Mouse (Mus musculus) intestine, postnatal 0 days (tissue): ENCODE measurements around the gene Pde10a. TPM values are rescaled to one million over a fixed set of nuclear protein-coding genes. Genes with fewer than 3 reads are reported as not detected.

Experiments used
- ATAC-seq: fragments of 200-750 bp; cut with Nextera tagmentation; 2 replicates; pipeline ENCODE4 v1.8.0; 2017; ENCODE audit warnings: mild to moderate bottlenecking, moderate TSS enrichment, moderate library complexity
- H3K27ac ChIP-seq: fragments of 300-500 bp; sonication (generic); 2 replicates; pipeline ENCODE4 v1.5.1; 2014; ENCODE audit warnings: mild to moderate bottlenecking, low read depth, low read length, moderate library complexity
- H3K27me3 ChIP-seq: fragments of 300-500 bp; sonication (generic); replicated peaks from 2 replicates; pipeline ENCODE4 v1.6.1; 2014; ENCODE audit warnings: low read length, mixed read lengths; ENCODE audit not compliant: control insufficient read depth, insufficient read depth
- H3K36me3 ChIP-seq: fragments of 300-500 bp; sonication (generic); 2 replicates; pipeline ENCODE4 v1.6.1; 2014; ENCODE audit warnings: mild to moderate bottlenecking, moderate library complexity; ENCODE audit not compliant: control insufficient read depth, insufficient read depth
- H3K4me1 ChIP-seq: fragments of 300-500 bp; sonication (generic); replicated peaks from 2 replicates; pipeline ENCODE4 v1.6.1; 2014; ENCODE audit warnings: antibody characterized with exemption, low read length, mixed read lengths; ENCODE audit not compliant: control insufficient read depth, insufficient read depth
- H3K4me2 ChIP-seq: fragments of 300-500 bp; sonication (generic); replicated peaks from 2 replicates; pipeline ENCODE4 v1.6.1; 2014; ENCODE audit warnings: low read depth, mild to moderate bottlenecking, moderate library complexity
- H3K4me3 ChIP-seq: fragments of 300-500 bp; sonication (generic); 2 replicates; pipeline ENCODE4 v1.5.1; 2014; ENCODE audit warnings: low read depth, low read length
- H3K9ac ChIP-seq: fragments of 300-500 bp; sonication (generic); 2 replicates; pipeline ENCODE4 v1.6.1; 2014; ENCODE audit warnings: mild to moderate bottlenecking, low read depth, low read length
- H3K9me3 ChIP-seq: fragments of 300-500 bp; sonication (generic); 2 replicates; pipeline ENCODE4 v1.6.1; 2016; ENCODE audit warnings: mixed run types; ENCODE audit not compliant: control insufficient read depth
- CTCF ChIP-seq: sonication (generic); IDR thresholded peaks from 2 replicates; pipeline ENCODE4 v1.5.1; 2016; ENCODE audit warnings: low read depth, mild to moderate bottlenecking, control low read depth, antibody characterized with exemption, moderate library complexity
- WGBS: fragments of 180-500 bp; shearing (Covaris S2); extraction: QIAGEN DNeasy Blood & Tissue Kit; methylation state at CpG from one replicate; pipeline ENCODE4 v1.1.7; 2014; 5-methylcytosine and 5-hydroxymethylcytosine counted together
- polyA plus RNA-seq: library from polyadenylated mRNA; unstranded; fragments of >200 nt; fragmentation: Nextera tagmentation; extraction: Ambion mirVana; gene quantifications from 2 replicates; pipeline ENCODE4 v1.2.1, GENCODE M21; 2015

Pde10a gene
- polyA plus RNA-seq, 1 experiment from 2014 or later = 0.47 TPM

- Histone ChIP-seq H3K4me2 (peak within 1 kb of the TSS; percentile 66), H3K27ac (no peak within 1 kb of the TSS), H3K4me3 (peak within 1 kb of the TSS; percentile 40), H3K36me3 (no peaks in the 10 kb centered on the region), H3K4me1 (0 out of 2 replicates have a peak, but pooled peaks cover 2% of the 10 kb centered on the region), H3K27me3 (no peaks in the 10 kb centered on the region), H3K9ac (no peak within 1 kb of the TSS), H3K9me3 (no peaks in the 10 kb centered on the region)
- peak; percentile 63 for ATAC-seq
- TF ChIP-seq CTCF = peak; percentile 72
- WGBS = 3% methylated on average over 13 of the region's 13 CpGs
Measured at GRCm38 (mm10) chr17:8988119-8988807, 463.1 kb downstream of the Pde10a start, which contains the start of gene 1700010I14Rik. 1700010I14Rik (plus strand) TSS chr17:8988333.

GRCm38 (mm10) chr17:8991160-8991559 lies 466.0 kb downstream of the Pde10a start:
- Histone ChIP-seq H3K27me3 (no peaks in the 10 kb centered on the region), H3K4me1 (0 out of 2 replicates have a peak, but pooled peaks cover 2% of the 10 kb centered on the region), H3K4me2 (no peak overlapping the region), H3K27ac (no peak overlapping the region), H3K4me3 (no peak overlapping the region), H3K9me3 (no peaks in the 10 kb centered on the region), H3K36me3 (no peaks in the 10 kb centered on the region), H3K9ac (no peak overlapping the region)
- TF ChIP-seq CTCF = peak; percentile 48
- 31% methylated on average over 8 of the region's 8 CpGs for WGBS
- no peak for ATAC-seq

GRCm38 (mm10) chr17:8995344-8995743 lies 470.2 kb downstream of the Pde10a start:
- no peak for TF ChIP-seq CTCF
- Histone ChIP-seq H3K27ac (no peak overlapping the region), H3K4me3 (no peak overlapping the region), H3K9ac (no peak overlapping the region), H3K9me3 (no peaks in the 10 kb centered on the region), H3K4me2 (no peak overlapping the region), H3K27me3 (no peaks in the 10 kb centered on the region), H3K4me1 (no peaks in the 10 kb centered on the region), H3K36me3 (no peaks in the 10 kb centered on the region)
- ATAC-seq = no peak
- WGBS = 80% methylated on average over 1 of the region's 1 CpGs

DNA sequence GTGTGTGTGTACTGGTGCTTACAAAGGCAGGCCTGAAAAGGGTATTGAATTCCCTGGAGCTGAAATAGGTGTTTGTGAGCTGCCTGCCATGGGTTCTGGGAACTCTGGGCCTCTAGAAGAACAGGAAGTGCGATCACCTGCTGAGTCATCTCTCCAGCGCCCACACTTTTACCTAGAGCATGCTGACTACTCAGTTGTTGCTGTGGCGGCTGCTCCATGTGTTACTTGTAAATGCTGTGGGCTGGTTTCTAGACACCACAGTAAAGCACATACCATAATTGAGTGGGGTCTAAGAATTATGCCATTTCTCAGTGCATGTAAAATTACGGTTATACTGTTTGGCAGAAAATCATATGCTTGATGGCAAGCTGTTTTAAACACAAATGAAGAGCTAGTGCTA lies 477.3 kb downstream of the Pde10a start:
- H3K36me3 ChIP-seq = no peaks in the 10 kb centered on the region
- H3K27ac ChIP-seq = no peak overlapping the region
- H3K9ac ChIP-seq = no peak overlapping the region
- H3K4me1 ChIP-seq = no peaks in the 10 kb centered on the region
- no peak for TF ChIP-seq CTCF
- H3K4me2 ChIP-seq = no peak overlapping the region
- no peaks in the 10 kb centered on the region for H3K9me3 ChIP-seq
- H3K27me3 ChIP-seq = no peaks in the 10 kb centered on the region
- no peak overlapping the region for H3K4me3 ChIP-seq
- ATAC-seq = no peak
- WGBS = 76% methylated on average over 4 of the region's 4 CpGs

DNA sequence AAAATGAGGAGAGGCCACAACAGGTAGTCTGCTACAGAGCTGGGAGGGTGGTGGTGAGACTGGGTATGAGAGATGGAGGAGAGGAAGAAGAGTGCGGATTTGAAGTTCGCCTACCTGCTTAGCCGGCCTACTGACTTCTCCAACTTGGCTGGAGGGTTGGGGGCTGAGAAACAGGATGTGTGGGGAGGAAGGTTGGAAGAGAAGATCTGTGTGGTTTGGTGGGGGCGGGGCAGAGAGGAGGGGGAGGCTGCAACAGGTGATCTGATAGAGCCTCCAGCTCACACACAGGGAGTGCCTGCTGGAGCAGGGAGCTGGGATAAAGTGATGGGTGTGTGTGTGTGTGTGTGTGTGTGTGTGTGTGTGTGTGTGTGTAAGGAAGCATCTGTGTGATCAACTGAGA lies 479.3 kb downstream of the Pde10a start:
- no peak for TF ChIP-seq CTCF
- no peak for ATAC-seq
- WGBS = 80% methylated on average over 4 of the region's 4 CpGs

GRCm38 (mm10) chr17:9023198-9023942 lies 498.2 kb downstream of the Pde10a start:
- Histone ChIP-seq H3K4me2 (no peak overlapping the region), H3K9me3 (no peaks in the 10 kb centered on the region), H3K27ac (no peak overlapping the region), H3K36me3 (no peaks in the 10 kb centered on the region), H3K9ac (no peak overlapping the region), H3K27me3 (no peaks in the 10 kb centered on the region), H3K4me3 (no peak overlapping the region), H3K4me1 (no peaks in the 10 kb centered on the region)
- WGBS = 32% methylated on average over 14 of the region's 14 CpGs
- TF ChIP-seq CTCF = peak; percentile 22; the same call in 1 of the 2 replicates
- no peak for ATAC-seq

More for the DNA sequence above, 479.3 kb downstream of the Pde10a start:
- Histone ChIP-seq H3K4me1 (no peaks in the 10 kb centered on the region), H3K4me3 (no peak overlapping the region), H3K36me3 (no peaks in the 10 kb centered on the region), H3K27ac (no peak overlapping the region), H3K27me3 (no peaks in the 10 kb centered on the region), H3K9me3 (no peaks in the 10 kb centered on the region), H3K9ac (no peak overlapping the region), H3K4me2 (no peak overlapping the region)
